Mouse (Mus musculus) spleen, adult 2 months (tissue): ENCODE measurements around the gene Fzd9. TPM values are rescaled to one million over a fixed set of nuclear protein-coding genes. Genes with fewer than 3 reads are reported as not detected.

ENCODE experiments used
- DNase-seq, 2 experiments: peaks; one replicate each; pipeline versions ENCODE4 v3.0.0 to v3.0.0-alpha.2; 2012 to 2021; ENCODE audit warnings: low spot score in 2 of 2, low read depth in 1 of 2
- H3K27ac ChIP-seq: fragments of 200-500 bp; 2 replicates; pipeline ENCODE4 v1.5.1; 2012; ENCODE audit warnings: low read length, inconsistent platforms; ENCODE audit not compliant: insufficient read depth
- H3K27me3 ChIP-seq: fragments of 200-500 bp; 2 replicates; pipeline ENCODE4 v1.6.1; 2012; ENCODE audit warnings: mild to moderate bottlenecking, moderate library complexity, low read length, inconsistent platforms; ENCODE audit not compliant: control insufficient read depth, insufficient read depth
- H3K36me3 ChIP-seq: fragments of 200-500 bp; 2 replicates; pipeline ENCODE4 v1.6.1; 2012; ENCODE audit warnings: mild to moderate bottlenecking, low read length, inconsistent platforms; ENCODE audit not compliant: control insufficient read depth, insufficient read depth
- H3K4me1 ChIP-seq: fragments of 200-500 bp; 2 replicates; pipeline ENCODE4 v1.6.1; 2011; ENCODE audit warnings: inconsistent platforms; ENCODE audit not compliant: control insufficient read depth, insufficient read depth, insufficient read length
- H3K4me3 ChIP-seq: fragments of 200-500 bp; 2 replicates; pipeline ENCODE4 v1.5.1; 2011; ENCODE audit warnings: mild to moderate bottlenecking, inconsistent platforms; ENCODE audit not compliant: insufficient read depth, insufficient read length; ENCODE audit errors: extremely low read depth
- CTCF ChIP-seq: fragments of 200-500 bp; IDR thresholded peaks from 2 replicates; pipeline ENCODE4 v1.5.1; 2011; ENCODE audit warnings: mild to moderate bottlenecking, inconsistent platforms; ENCODE audit not compliant: insufficient read depth, insufficient read length, insufficient replicate concordance; ENCODE audit errors: extremely low read depth
- POLR2A ChIP-seq: fragments of 200-500 bp; IDR thresholded peaks from 2 replicates; pipeline ENCODE4 v1.6.1; 2011; ENCODE audit warnings: low read depth, low read length, inconsistent platforms
- WGBS: fragments of 180-500 bp; shearing (Covaris S2); methylation state at CpG from one replicate; pipeline ENCODE4 v1.1.7; 2018; 5-methylcytosine and 5-hydroxymethylcytosine counted together
- polyA plus RNA-seq: library from polyadenylated mRNA; depleted of rRNA; stranded (reverse); fragments of >200 nt; gene quantifications from 2 replicates; pipeline ENCODE4 v1.2.3, GENCODE M21; 2012

Gene Fzd9
- polyA plus RNA-seq, 1 experiment: 0.55 TPM

DNA sequence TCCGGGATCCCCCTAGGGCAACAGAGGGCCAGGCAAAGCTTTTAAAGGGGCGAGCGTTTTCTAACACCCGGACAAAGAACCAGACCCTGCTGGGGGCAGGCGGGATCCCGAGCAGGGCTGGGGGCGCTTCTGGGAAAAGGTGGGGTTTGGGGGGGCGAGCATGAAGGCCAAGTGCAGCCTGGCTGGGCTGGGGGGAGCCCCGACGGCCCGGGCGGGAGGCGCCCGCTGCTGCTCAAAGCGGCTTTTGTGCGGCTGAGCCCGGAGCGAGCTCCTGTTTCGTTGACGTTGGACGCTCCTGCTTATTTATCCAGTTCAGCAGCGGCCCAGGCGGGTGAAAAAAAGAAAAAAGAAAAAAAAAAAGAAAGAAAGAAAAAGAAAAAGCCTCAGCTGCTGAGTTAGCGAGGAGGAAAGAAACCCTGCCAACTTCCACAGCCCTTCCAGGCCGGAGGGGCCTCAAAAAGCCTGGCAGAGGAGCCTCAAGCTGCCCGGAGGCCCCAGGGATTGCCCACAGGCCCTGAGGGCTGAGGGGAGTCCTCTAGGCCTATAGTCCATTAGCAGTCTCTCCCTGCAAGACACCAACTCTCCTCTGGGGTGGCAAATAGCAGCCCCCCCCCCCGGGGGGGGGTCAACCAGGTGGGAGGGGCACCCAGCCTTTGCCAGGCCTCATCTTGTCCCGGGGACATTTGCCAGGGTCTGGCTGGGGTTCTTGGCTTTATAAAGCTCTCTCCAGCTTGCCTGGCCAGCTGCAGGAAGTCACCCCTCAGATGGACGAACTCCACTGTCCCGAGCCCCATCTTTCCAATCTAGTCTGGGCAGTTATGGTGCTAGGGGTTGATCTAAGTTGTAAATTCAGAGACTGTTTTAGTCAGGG is 7.5 kb upstream of the Fzd9 start:
- Histone ChIP-seq H3K4me1 (no peaks in the 10 kb centered on the region), H3K36me3 (no peaks in the 10 kb centered on the region), H3K27me3 (no peaks in the 10 kb centered on the region), H3K27ac (no peak overlapping the region), H3K4me3 (no peak overlapping the region)
- no peak for TF ChIP-seq CTCF
- TF ChIP-seq POLR2A: no peak
- 85% methylated on average over 30 of the region's 30 CpGs for WGBS
- no peak for DNase-seq

- DNase-seq: no peak
- 92% methylated on average over 12 of the region's 12 CpGs for WGBS
- no peak overlapping the region for H3K4me3 ChIP-seq
Observed at GRCm38 (mm10) chr5:135257559-135257958, 6.5 kb upstream of the Fzd9 start.

DNA sequence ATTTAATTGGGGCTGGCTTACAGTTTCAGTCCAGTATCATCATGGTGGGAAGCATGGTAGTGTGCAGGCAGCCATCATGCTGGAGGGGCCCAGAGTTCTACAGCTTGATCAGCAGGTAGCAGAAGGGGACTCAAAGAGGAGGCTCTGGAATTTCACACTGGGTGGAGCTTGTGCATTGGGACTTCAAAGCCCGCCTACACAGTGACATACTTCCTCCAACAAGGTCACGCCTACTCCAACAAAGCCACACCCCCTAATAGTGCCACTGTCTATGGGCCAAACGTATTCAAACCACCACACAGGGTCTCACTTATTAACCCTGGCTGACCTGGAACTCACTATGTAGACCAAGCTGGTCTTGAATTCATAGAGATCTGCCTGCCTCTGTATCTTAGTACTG is 5.1 kb upstream of the Fzd9 start:
- H3K4me3 ChIP-seq: no peak overlapping the region
- WGBS: 90% methylated on average over 3 of the region's 3 CpGs
- TF ChIP-seq CTCF (no peak), POLR2A (no peak)
- H3K27me3 ChIP-seq: no peaks in the 10 kb centered on the region
- peaks cover 2% of the 10 kb centered on the region for H3K4me1 ChIP-seq
- no peak for DNase-seq
- no peak overlapping the region for H3K27ac ChIP-seq
- H3K36me3 ChIP-seq: no peaks in the 10 kb centered on the region

More at GRCm38 (mm10) chr5:135257559-135257958, 6.5 kb upstream of the Fzd9 start:
- no peaks in the 10 kb centered on the region for H3K36me3 ChIP-seq
- H3K4me1 ChIP-seq: no peaks in the 10 kb centered on the region
- no peaks in the 10 kb centered on the region for H3K27me3 ChIP-seq
- TF ChIP-seq CTCF (no peak), POLR2A (no peak)
- H3K27ac ChIP-seq: no peak overlapping the region

DNA sequence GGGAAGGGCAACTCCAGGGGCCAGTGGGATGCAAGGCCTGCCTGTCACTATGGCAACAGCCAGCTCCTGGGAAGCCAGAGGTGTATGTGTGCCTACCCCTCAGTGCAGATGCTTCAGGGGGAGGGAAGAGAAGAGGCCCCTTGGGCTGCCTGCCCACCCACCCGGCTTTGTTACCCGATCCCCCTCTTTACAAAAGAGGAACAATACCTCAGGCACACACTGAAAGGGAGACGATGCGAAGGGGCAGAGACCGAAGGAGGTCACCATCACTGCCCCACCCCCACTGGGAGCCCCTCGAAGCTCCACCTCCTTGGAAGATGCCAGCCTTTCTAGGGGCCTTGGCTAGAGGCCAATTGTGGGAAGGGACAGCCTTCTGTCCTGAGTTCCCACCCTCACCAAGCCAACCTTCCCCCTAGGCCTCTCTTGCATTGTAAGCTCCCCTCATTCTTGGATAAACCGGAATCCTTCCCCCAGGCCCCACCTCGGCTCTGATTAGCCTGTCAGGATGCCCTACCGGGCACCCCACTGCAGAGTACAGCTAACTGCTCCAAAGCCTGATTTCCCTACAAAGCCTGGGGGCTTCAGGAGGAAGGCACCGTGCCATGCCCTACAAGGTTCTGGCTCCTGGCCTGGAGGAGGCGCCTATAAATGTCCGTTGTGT is 2.8 kb upstream of the Fzd9 start:
- Histone ChIP-seq H3K36me3 (no peaks in the 10 kb centered on the region), H3K4me3 (no peak overlapping the region), H3K27me3 (peaks cover 6% of the 10 kb centered on the region), H3K4me1 (peaks cover 11% of the 10 kb centered on the region), H3K27ac (no peak overlapping the region)
- 63% methylated on average over 12 of the region's 12 CpGs for WGBS
- TF ChIP-seq CTCF: no peak
- TF ChIP-seq POLR2A: no peak
- DNase-seq: no peak

DNA sequence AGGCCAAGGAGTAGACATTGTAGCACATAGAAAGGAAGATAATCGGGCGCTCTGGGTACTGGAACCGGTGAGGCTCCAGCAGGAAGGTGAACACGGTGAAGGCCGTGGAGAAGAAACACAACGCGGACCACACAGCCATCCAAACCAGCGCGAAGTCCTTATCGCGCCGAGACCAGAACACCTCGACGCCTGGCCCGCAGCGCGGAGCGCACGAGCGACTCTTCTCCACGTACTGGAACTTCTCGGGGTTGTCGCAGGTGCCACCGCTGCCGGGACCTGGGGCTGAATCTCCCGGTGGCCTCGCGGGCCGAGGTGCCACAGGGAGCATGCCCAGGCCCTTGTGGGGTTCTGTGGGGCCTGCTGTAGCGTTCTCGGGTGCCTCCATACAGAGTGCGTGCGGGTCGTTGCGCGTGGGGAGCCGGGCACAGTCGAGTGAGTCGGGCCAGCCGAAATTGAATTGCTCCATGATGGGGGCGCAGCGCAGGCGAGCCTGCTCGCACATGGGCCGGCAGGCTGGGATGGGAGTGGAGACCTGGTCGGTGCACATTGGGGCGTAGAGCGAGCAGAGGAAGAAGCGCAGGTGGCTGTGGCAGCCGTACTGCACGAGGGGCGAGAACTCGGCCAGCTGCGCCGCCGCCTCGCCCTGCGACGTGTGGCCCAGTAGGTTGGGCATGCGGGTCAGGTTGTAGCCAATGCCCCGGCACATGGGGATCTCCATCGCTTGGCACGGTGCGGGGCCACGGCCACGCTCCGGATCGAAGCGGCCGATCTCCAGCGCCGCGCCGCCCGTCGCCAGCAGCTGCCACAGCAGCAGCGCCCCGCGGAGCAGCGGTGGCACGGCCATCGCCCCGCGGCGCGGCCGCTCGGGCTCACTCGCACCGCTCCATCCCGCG is 598 bp downstream of the Fzd9 start:
- 4% methylated on average over 92 of the region's 92 CpGs for WGBS
- Histone ChIP-seq H3K27ac (no peak overlapping the region), H3K4me3 (peak overlapping the region; percentile 65; the same call in 1 of the 2 replicates), H3K27me3 (peaks cover 6% of the 10 kb centered on the region), H3K36me3 (peaks cover under 1% of the 10 kb centered on the region; the same call in 1 of the 2 replicates), H3K4me1 (peaks cover 11% of the 10 kb centered on the region)
- TF ChIP-seq CTCF (no peak), POLR2A (no peak)
- no peak for DNase-seq

GRCm38 (mm10) chr5:135248956-135249676 is 1.9 kb downstream of the Fzd9 start:
- peaks cover 6% of the 10 kb centered on the region for H3K27me3 ChIP-seq
- WGBS: 93% methylated on average over 16 of the region's 16 CpGs
- H3K36me3 ChIP-seq: peaks cover 12% of the 10 kb centered on the region
- no peak overlapping the region for H3K4me3 ChIP-seq
- no peak for DNase-seq
- no peak for TF ChIP-seq CTCF
- no peak for TF ChIP-seq POLR2A
- H3K4me1 ChIP-seq: peaks cover 11% of the 10 kb centered on the region
- H3K27ac ChIP-seq: no peak overlapping the region
